ENCODE assay signal across 8 mouse cellular contexts in genomic region chr5:137032033-137032421, GRCm38 (mm10). TPM values are rescaled to one million over a fixed set of nuclear protein-coding genes. Genes with fewer than 3 reads are reported as not detected.
A peak's percentile ranks its signal among the peaks of the same experiment; 100 is the strongest.
DNase-seq lines count a peak whose midpoint lies in the region; ATAC-seq and TF ChIP-seq lines count a peak whose summit lies in the region.

No protein-coding gene starts in this region.

- peak overlapping the region; percentile 13 for H3ac ChIP-seq in C2C12 (ENCODE audit: control insufficient read depth, insufficient read length, low read depth)

- peak overlapping the region; percentile 95 for H3K4me2 ChIP-seq in limb, embryonic 11.5 days (ENCODE audit: low read depth, severe bottlenecking)
- H3K4me2 ChIP-seq in neural tube, embryonic 11.5 days (ENCODE audit: low read depth) = peak overlapping the region; percentile 90

- intact Hi-C loops in heart, postnatal 10 days (cut with DNase I) = no loop called here

- no peak overlapping the region for H3K27ac ChIP-seq in limb, embryonic 11.5 days (replicated peaks; ENCODE audit: low read depth, low read length)
- no peak overlapping the region for H3K27ac ChIP-seq in neural tube, embryonic 11.5 days (ENCODE audit: low read depth, low read length)

- under 1% methylated on average over 30 of the region's 33 CpGs for WGBS in limb, embryonic 11.5 days
- under 1% methylated on average over 31 of the region's 33 CpGs for whole genome bisulfite sequencing in neural tube, embryonic 11.5 days

- H3K79me3 ChIP-seq in C2C12 (ENCODE audit: low read depth) = no peaks in the 10 kb centered on the region

- peak overlapping the region; percentile 23 for H3K4me3 ChIP-seq in C2C12 (ENCODE audit: insufficient read depth, poor library complexity, severe bottlenecking)
- H3K4me3 ChIP-seq in limb, embryonic 11.5 days (ENCODE audit: low read depth, low read length) = peak overlapping the region; percentile 35
- H3K4me3 ChIP-seq in neural tube, embryonic 11.5 days (ENCODE audit: low read depth, low read length) = peak overlapping the region; percentile 33

- no peaks in the 10 kb centered on the region for H3K79me2 ChIP-seq in C2C12 (ENCODE audit: control insufficient read depth, insufficient read depth)

- peaks cover 17% of the 10 kb centered on the region for H3K4me1 ChIP-seq in limb, embryonic 11.5 days (ENCODE audit: control insufficient read depth, insufficient read depth, low read length)
- peaks cover 16% of the 10 kb centered on the region for H3K4me1 ChIP-seq in neural tube, embryonic 11.5 days (ENCODE audit: control insufficient read depth, insufficient read depth, low read length)

- H3K9ac ChIP-seq in limb, embryonic 11.5 days (ENCODE audit: low read length) = no peak overlapping the region
- H3K9ac ChIP-seq in neural tube, embryonic 11.5 days (ENCODE audit: low read length) = peak overlapping the region; percentile 22; the same call in 1 of the 2 replicates

- TF ChIP-seq CTCF in C2C12 (IDR thresholded peaks at IDR 0.05; ENCODE audit: control insufficient read depth, insufficient read depth, insufficient read length) = no peak

- DNase-seq in adrenal gland, postnatal 14 days = peak; percentile 32
- DNase-seq in adrenal gland, postnatal 4 days (ENCODE audit: low spot score in 2 of 2) = no peak
- DNase-seq in cerebellum, postnatal 4 days (ENCODE audit: low spot score in 2 of 2) = peak; percentile 54 to 56
- DNase-seq in heart, postnatal 10 days = peak; percentile 12
- DNase-seq in limb, embryonic 11.5 days (ENCODE audit: low spot score) = no peak
- no peak for DNase-seq in neural tube, embryonic 11.5 days (ENCODE audit: low spot score)
- no peak for DNase-seq in gastrocnemius, postnatal 25 days

- no peak for ATAC-seq in limb, embryonic 11.5 days (ENCODE audit: insufficient number of reproducible peaks, low FRiP score, low TSS enrichment, low read depth)
- ATAC-seq in neural tube, embryonic 11.5 days (ENCODE audit: insufficient read depth, low FRiP score, low TSS enrichment) = peak; percentile 7; the same call in 1 of the 2 replicates

- peaks cover 17% of the 10 kb centered on the region for H3K36me3 ChIP-seq in C2C12 (ENCODE audit: control insufficient read depth, insufficient read depth)
- H3K36me3 ChIP-seq in limb, embryonic 11.5 days (ENCODE audit: control insufficient read depth, insufficient read depth, low read length) = no peaks in the 10 kb centered on the region
- H3K36me3 ChIP-seq in neural tube, embryonic 11.5 days (ENCODE audit: control insufficient read depth, insufficient read depth, low read length) = no peaks in the 10 kb centered on the region

- H3K27me3 ChIP-seq in C2C12 (ENCODE audit: control insufficient read depth, insufficient read depth, insufficient read length) = no peaks in the 10 kb centered on the region
- H3K27me3 ChIP-seq in limb, embryonic 11.5 days (ENCODE audit: control insufficient read depth, insufficient read depth, low read length) = peaks cover 49% of the 10 kb centered on the region
- peaks cover 48% of the 10 kb centered on the region for H3K27me3 ChIP-seq in neural tube, embryonic 11.5 days (ENCODE audit: control insufficient read depth, insufficient read depth, low read length)

- no peaks in the 10 kb centered on the region for H3K9me3 ChIP-seq in limb, embryonic 11.5 days (ENCODE audit: control insufficient read depth, low read length)
- no peaks in the 10 kb centered on the region for H3K9me3 ChIP-seq in neural tube, embryonic 11.5 days (ENCODE audit: control insufficient read depth, low read length)

TF ChIP-seq in C2C12, 6 proteins besides CTCF, POLR2A, EP300 and RAD21:
- TF ChIP-seq MYOD1 (IDR thresholded peaks at IDR 0.05; ENCODE audit: control insufficient read depth, insufficient read length, low read depth) (no peak), MYOG (IDR thresholded peaks at IDR 0.05; ENCODE audit: control insufficient read depth, extremely low read depth, insufficient read length) (no peak), FOSL1 (IDR thresholded peaks at IDR 0.05; ENCODE audit: insufficient read depth, low read length, poor library complexity, severe bottlenecking) (no peak), CEBPB (IDR thresholded peaks at IDR 0.05; ENCODE audit: low read depth) (no peak), MAX (IDR thresholded peaks at IDR 0.05) (no peak), USF1 (IDR thresholded peaks at IDR 0.05; ENCODE audit: low read depth) (no peak)

RNA-seq across cellular contexts. Expression of gene Vgf, which starts 5.8 kb away (rescaled TPM):
- total RNA-seq in adrenal gland, postnatal 14 days (2021) = 11.9 and 12.6 TPM in 2 replicates
- total RNA-seq in adrenal gland, postnatal 4 days (2021) = 10 to 100 TPM; 15.3 to 17.2 TPM
- polyA plus RNA-seq in C2C12 (2012; fragmentation: generic; extraction: Trizol) = 0.28 TPM
- not detected for total RNA-seq in heart, postnatal 10 days (2021)
- not detected in 2 replicates for polyA plus RNA-seq in limb, embryonic 11.5 days (2014; fragmentation: Nextera tagmentation; extraction: Ambion mirVana)
- polyA plus RNA-seq in neural tube, embryonic 11.5 days (2014; fragmentation: Nextera tagmentation; extraction: Ambion mirVana) = 1.2 and 1.5 TPM in 2 replicates
- total RNA-seq in gastrocnemius, postnatal 25 days (2021) = not detected

RNA-seq across cellular contexts. Expression of gene Ap1s1, which starts 13.9 kb away (rescaled TPM):
- total RNA-seq in adrenal gland, postnatal 14 days (2021) = 88.6 and 92.6 TPM in 2 replicates
- total RNA-seq in adrenal gland, postnatal 4 days (2021) = 100 to 1,000 TPM; 121 to 124 TPM
- polyA plus RNA-seq in C2C12 (2012; fragmentation: generic; extraction: Trizol) = 360 TPM
- total RNA-seq in heart, postnatal 10 days (2021) = 10 to 100 TPM; 59.7 to 65.0 TPM
- 135 and 145 TPM in 2 replicates for polyA plus RNA-seq in limb, embryonic 11.5 days (2014; fragmentation: Nextera tagmentation; extraction: Ambion mirVana)
- polyA plus RNA-seq in neural tube, embryonic 11.5 days (2014; fragmentation: Nextera tagmentation; extraction: Ambion mirVana) = 166 and 168 TPM in 2 replicates
- total RNA-seq in gastrocnemius, postnatal 25 days (2021) = 10 to 100 TPM; 13.5 to 23.4 TPM

RNA-seq across cellular contexts. Expression of gene Serpine1, which starts 40.0 kb away (rescaled TPM):
- 2.0 and 2.6 TPM in 2 replicates for total RNA-seq in adrenal gland, postnatal 14 days (2021)
- total RNA-seq in adrenal gland, postnatal 4 days (2021) = 1 to 10 TPM; 1.7 to 2.2 TPM
- polyA plus RNA-seq in C2C12 (2012; fragmentation: generic; extraction: Trizol) = 131 TPM
- 10 to 100 TPM; 11.0 to 19.3 TPM for total RNA-seq in heart, postnatal 10 days (2021)
- polyA plus RNA-seq in limb, embryonic 11.5 days (2014; fragmentation: Nextera tagmentation; extraction: Ambion mirVana) = 0.16 and 0.52 TPM in 2 replicates
- polyA plus RNA-seq in neural tube, embryonic 11.5 days (2014; fragmentation: Nextera tagmentation; extraction: Ambion mirVana) = not detected in 2 replicates
- 1 to 10 TPM; 1.3 to 4.9 TPM for total RNA-seq in gastrocnemius, postnatal 25 days (2021)

RNA-seq across cellular contexts. Expression of gene Znhit1, which starts 44.2 kb away (rescaled TPM):
- total RNA-seq in adrenal gland, postnatal 14 days (2021) = 64.8 and 72.1 TPM in 2 replicates
- total RNA-seq in adrenal gland, postnatal 4 days (2021) = 10 to 100 TPM; 57.4 to 60.6 TPM
- 101 TPM for polyA plus RNA-seq in C2C12 (2012; fragmentation: generic; extraction: Trizol)
- total RNA-seq in heart, postnatal 10 days (2021) = 10 to 100 TPM; 51.6 to 53.4 TPM
- polyA plus RNA-seq in limb, embryonic 11.5 days (2014; fragmentation: Nextera tagmentation; extraction: Ambion mirVana) = 104 and 114 TPM in 2 replicates
- 103 and 106 TPM in 2 replicates for polyA plus RNA-seq in neural tube, embryonic 11.5 days (2014; fragmentation: Nextera tagmentation; extraction: Ambion mirVana)
- 10 to 100 TPM; 61.4 to 70.4 TPM for total RNA-seq in gastrocnemius, postnatal 25 days (2021)

RNA-seq across cellular contexts. Expression of gene Plod3, which starts 45.2 kb away (rescaled TPM):
- 54.9 and 57.8 TPM in 2 replicates for total RNA-seq in adrenal gland, postnatal 14 days (2021)
- 10 to 100 TPM; 60.4 to 64.7 TPM for total RNA-seq in adrenal gland, postnatal 4 days (2021)
- polyA plus RNA-seq in C2C12 (2012; fragmentation: generic; extraction: Trizol) = 140 TPM
- 10 to 100 TPM; 45.0 to 47.1 TPM for total RNA-seq in heart, postnatal 10 days (2021)
- 26.4 and 32.6 TPM in 2 replicates for polyA plus RNA-seq in limb, embryonic 11.5 days (2014; fragmentation: Nextera tagmentation; extraction: Ambion mirVana)
- polyA plus RNA-seq in neural tube, embryonic 11.5 days (2014; fragmentation: Nextera tagmentation; extraction: Ambion mirVana) = 31.8 and 34.8 TPM in 2 replicates
- 10 to 100 TPM; 20.9 to 23.6 TPM for total RNA-seq in gastrocnemius, postnatal 25 days (2021)

Comparison
In these comparisons a context has a peak if more than half of its experiments do, and no peak if none do; other contexts are left out.
1. DNase-seq: peak in adrenal gland, postnatal 14 days (single experiment), cerebellum, postnatal 4 days (2 of 2) and heart, postnatal 10 days (2 of 2); none in adrenal gland, postnatal 4 days (0 of 2), limb, embryonic 11.5 days (single experiment), neural tube, embryonic 11.5 days (single experiment) and gastrocnemius, postnatal 25 days (single experiment).
2. RNA of gene Vgf, which starts 5.8 kb away (total RNA-seq): 15.3 to 17.2 TPM in adrenal gland, postnatal 4 days and 11.9 to 12.6 TPM in adrenal gland, postnatal 14 days; not detected in heart, postnatal 10 days and not detected in gastrocnemius, postnatal 25 days; every median in the first group is over 10 times any median in the second.
3. Peak in every context shown above with its lines, with median percentiles within 50 percentile points of each other: H3K4me3 ChIP-seq.